Mouse (Mus musculus): ENCODE results near the gene Dnmt3l.
"Not testable (repeated sequence)": the region's sequence is repeated elsewhere in the genome, so short reads cannot be mapped to it uniquely, and the experiment has no call there.

GRCm38 (mm10) chr10:78025453-78025852, 16.3 kb upstream of the Dnmt3l start:
- not testable (repeated sequence) for TF ChIP-seq GATA1 (IDR thresholded peaks at IDR 0.05; ENCODE audit: borderline replicate concordance, low read length); FLI1 (IDR thresholded peaks at IDR 0.05; ENCODE audit: low read length)

Measured in megakaryocyte, embryonic 14.5 days (primary cell).